Mouse (Mus musculus) erythroblast, embryonic 14.5 days (primary cell): Measurements from ENCODE around the gene Rnf20.

Experiments used
- GATA1 ChIP-seq: IDR thresholded peaks from 2 replicates; pipeline ENCODE4 v1.6.1; 2012; ENCODE audit warnings: low read length, inconsistent platforms, mixed read lengths
- TAL1 ChIP-seq: IDR thresholded peaks from 3 replicates; pipeline ENCODE4 v1.6.1; 2012; ENCODE audit warnings: low read length, inconsistent platforms, mixed read lengths

DNA sequence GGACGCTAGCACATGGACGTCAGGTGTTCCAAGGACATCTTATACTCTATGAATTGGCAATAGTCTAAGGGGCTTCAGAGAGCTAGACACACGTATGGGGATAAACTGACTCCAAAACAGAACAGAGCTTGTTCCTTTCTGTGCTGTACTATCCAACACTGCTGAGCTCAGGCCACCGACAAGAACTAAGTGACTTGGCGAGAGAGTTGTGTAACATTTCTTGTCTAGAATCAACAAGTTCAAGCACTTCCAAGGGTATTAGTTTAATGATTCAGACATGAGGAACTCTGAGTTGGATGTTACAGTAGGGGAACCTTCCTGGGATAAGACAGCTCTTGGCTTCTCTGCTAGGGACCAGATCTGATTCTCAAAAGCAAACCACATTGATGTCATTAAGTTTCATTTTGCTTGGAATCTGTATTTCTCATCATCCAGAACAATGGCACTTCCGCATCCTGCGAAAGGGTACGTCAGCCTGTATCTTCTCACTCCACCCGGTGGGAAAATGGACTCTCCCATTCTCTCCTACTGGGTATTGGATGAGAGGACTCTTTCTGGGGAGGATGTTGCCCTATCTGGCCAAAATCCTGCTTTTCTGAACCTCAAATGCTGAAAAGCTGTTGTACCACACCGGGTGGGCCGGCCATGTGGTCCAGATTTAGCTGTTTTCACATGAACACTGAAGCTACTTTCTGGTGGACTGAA, 48.5 kb downstream of the Rnf20 start:
- TF ChIP-seq GATA1 (no peak), TAL1 (no peak)
